Mouse (Mus musculus): Measurements from ENCODE around the gene Dclk1. TPM values are rescaled to one million over a fixed set of nuclear protein-coding genes. Genes with fewer than 3 reads are reported as not detected.

The Dclk1 gene
- polyA plus RNA-seq, 1 experiment from 2014 or later: 9.5 TPM

DNA sequence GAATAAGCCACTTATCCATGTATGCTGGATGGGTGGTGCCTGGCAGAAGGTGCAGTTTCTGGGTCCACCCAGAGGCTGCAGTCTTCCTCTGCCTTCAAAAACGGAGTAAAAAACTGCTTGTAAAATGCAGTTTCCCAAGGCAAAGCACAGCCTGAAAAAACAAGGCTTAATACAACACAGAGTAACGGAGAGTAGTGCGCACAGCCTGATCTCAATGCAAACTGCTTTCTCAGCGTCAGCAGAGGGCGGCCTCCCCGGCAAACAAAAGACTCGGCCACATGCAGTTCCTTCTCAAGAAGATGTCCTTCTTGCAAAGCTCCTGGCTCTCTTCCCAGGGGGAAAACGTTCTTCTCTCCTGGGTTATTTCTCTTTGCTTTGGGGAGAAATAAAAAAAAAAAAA lies 300.1 kb downstream of the Dclk1 start:
- Histone ChIP-seq H3K9me3 (ENCODE audit: control insufficient read depth, low read length) (no peaks in the 10 kb centered on the region), H3K36me3 (ENCODE audit: control insufficient read depth, insufficient read depth, low read length) (no peaks in the 10 kb centered on the region), H3K27ac (replicated peaks in 1 of 2; ENCODE audit: control insufficient read depth in 1 of 2, insufficient read depth in 1 of 2, low read depth in 2 of 2, low read length in 2 of 2) (no peak overlapping the region), H3K4me2 (ENCODE audit: low read length) (peak overlapping the region; percentile 50), H3K9ac (ENCODE audit: low read length) (no peak overlapping the region; the same call in 1 of the 2 replicates), H3K4me3 (ENCODE audit: control insufficient read depth in 1 of 2, insufficient read depth in 1 of 2, low read depth in 1 of 2, low read length in 2 of 2) (peak overlapping the region in 1 of 2 experiments; percentile 7; a peak in 2 of 4 replicates), H3K27me3 (ENCODE audit: control insufficient read depth, insufficient read depth, low read length) (no peaks in the 10 kb centered on the region), H3K4me1 (ENCODE audit: control insufficient read depth in 2 of 2, insufficient read depth in 2 of 2, low read length in 2 of 2) (peaks cover 16 to 19% of the 10 kb centered on the region in 2 experiments)
- 20% methylated on average over 8 of the region's 8 CpGs for WGBS
- ATAC-seq (ENCODE audit: insufficient number of reproducible peaks, insufficient read depth, low FRiP score, low read depth): no peak

DNA sequence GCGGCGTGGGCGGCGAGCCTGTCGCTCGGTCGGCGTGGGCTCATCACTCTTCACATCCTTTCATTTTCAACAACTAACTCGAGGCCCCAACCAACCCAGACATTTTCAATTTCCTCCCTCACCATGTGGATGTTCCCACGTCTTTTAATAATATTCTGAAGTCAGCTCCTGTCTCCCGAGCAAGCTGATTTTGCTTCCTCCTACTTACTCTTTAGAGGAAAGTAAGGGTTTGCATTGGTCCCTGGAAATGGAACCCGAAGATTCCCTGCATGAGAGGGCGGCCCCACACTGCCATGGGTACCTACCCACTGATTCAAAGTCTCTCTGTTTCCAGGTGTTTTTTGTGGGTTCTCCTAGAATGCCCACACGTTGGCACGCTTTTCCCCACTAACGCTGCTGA lies 300.8 kb downstream of the Dclk1 start:
- Histone ChIP-seq H3K4me2 (ENCODE audit: low read length) (peak overlapping the region; percentile 50), H3K4me3 (ENCODE audit: control insufficient read depth in 1 of 2, insufficient read depth in 1 of 2, low read depth in 1 of 2, low read length in 2 of 2) (peak overlapping the region in 1 of 2 experiments; percentile 7; a peak in 2 of 4 replicates)
- WGBS: 77% methylated on average over 16 of the region's 16 CpGs

DNA sequence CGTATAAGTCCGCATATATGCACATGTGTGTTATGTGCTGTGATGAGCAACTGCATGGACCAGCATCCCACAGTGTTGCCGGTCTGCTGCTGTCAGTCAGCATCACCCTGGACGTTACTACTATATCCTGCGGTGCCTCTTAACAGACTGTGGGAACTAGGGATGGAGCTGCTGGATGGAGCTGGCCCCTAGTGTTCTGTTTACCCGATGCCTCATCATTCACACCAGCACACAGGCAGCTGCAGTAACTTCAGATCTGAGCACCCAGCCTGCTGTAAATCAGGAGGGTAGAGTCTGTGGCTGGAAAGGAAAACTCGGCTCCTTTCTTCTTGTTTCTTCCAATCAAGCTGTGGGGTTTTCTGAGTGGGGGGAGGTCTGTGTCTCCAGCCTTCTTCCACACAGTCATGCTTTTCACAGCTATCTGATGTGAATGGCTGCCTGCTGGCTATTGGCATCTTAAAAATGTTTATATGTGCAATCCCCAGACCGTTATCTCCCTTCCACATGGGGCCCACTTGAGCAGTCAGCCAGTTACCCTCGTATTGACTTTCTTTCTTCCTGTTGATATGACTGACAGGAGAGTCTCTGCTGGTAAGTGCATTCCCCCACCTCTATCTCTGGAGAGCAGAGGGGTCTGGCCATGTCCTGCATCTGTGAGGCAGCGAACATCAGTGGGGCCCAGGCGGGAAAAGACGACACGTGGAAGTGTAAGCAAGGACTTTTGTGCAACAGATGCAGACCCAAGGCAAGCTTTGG lies 301.9 kb downstream of the Dclk1 start:
- H3K4me2 ChIP-seq (ENCODE audit: low read length): peak overlapping the region; percentile 18; the same call in 1 of the 2 replicates
- WGBS: 21% methylated on average over 13 of the region's 13 CpGs
- ATAC-seq (ENCODE audit: insufficient number of reproducible peaks, insufficient read depth, low FRiP score, low read depth): no peak; the same call in 1 of the 2 replicates

More for the DNA sequence above, 300.8 kb downstream of the Dclk1 start:
- no peak for ATAC-seq (ENCODE audit: insufficient number of reproducible peaks, insufficient read depth, low FRiP score, low read depth)
- no peaks in the 10 kb centered on the region for H3K27me3 ChIP-seq (ENCODE audit: control insufficient read depth, insufficient read depth, low read length)
- H3K9ac ChIP-seq (ENCODE audit: low read length): no peak overlapping the region
- H3K4me1 ChIP-seq (ENCODE audit: control insufficient read depth in 2 of 2, insufficient read depth in 2 of 2, low read length in 2 of 2): peaks cover 16 to 19% of the 10 kb centered on the region in 2 experiments
- H3K9me3 ChIP-seq (ENCODE audit: control insufficient read depth, low read length): no peaks in the 10 kb centered on the region
- H3K27ac ChIP-seq (replicated peaks in 1 of 2; ENCODE audit: control insufficient read depth in 1 of 2, insufficient read depth in 1 of 2, low read depth in 2 of 2, low read length in 2 of 2): no peak overlapping the region
- H3K36me3 ChIP-seq (ENCODE audit: control insufficient read depth, insufficient read depth, low read length): no peaks in the 10 kb centered on the region

DNA sequence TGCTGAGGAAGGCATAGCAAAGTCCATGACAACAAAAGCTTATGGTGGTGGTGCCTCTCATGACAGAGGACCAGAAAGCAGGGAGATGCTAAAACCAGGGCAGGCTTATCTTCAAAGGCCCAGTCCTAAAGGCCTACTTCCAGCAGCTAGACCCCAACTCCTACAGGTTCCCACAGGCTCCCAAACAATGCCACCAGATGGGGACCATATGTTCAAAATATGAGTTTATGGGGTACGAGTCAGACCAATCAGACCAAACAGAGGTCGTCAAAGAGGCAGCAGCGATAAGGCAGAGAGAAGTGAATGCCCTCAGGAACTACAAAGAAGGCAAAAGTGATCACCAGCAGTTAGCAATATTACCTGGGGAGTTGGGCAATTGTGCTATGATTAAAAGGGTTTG lies 303.1 kb downstream of the Dclk1 start:
- no peaks in the 10 kb centered on the region for H3K36me3 ChIP-seq (ENCODE audit: control insufficient read depth, insufficient read depth, low read length)
- H3K9me3 ChIP-seq (ENCODE audit: control insufficient read depth, low read length): no peaks in the 10 kb centered on the region
- no peak for ATAC-seq (ENCODE audit: insufficient number of reproducible peaks, insufficient read depth, low FRiP score, low read depth)
- peaks cover 12% of the 10 kb centered on the region in 2 experiments for H3K4me1 ChIP-seq (ENCODE audit: control insufficient read depth in 2 of 2, insufficient read depth in 2 of 2, low read length in 2 of 2)
- 78% methylated on average over 3 of the region's 3 CpGs for WGBS
- no peak overlapping the region for H3K9ac ChIP-seq (ENCODE audit: low read length)
- no peaks in the 10 kb centered on the region for H3K27me3 ChIP-seq (ENCODE audit: control insufficient read depth, insufficient read depth, low read length)
- no peak overlapping the region for H3K4me3 ChIP-seq (ENCODE audit: control insufficient read depth in 1 of 2, insufficient read depth in 1 of 2, low read depth in 1 of 2, low read length in 2 of 2)
- no peak overlapping the region for H3K4me2 ChIP-seq (ENCODE audit: low read length)
- no peak overlapping the region for H3K27ac ChIP-seq (replicated peaks in 1 of 2; ENCODE audit: control insufficient read depth in 1 of 2, insufficient read depth in 1 of 2, low read depth in 2 of 2, low read length in 2 of 2)

More for the DNA sequence above, 301.9 kb downstream of the Dclk1 start:
- no peaks in the 10 kb centered on the region for H3K9me3 ChIP-seq (ENCODE audit: control insufficient read depth, low read length)
- H3K27me3 ChIP-seq (ENCODE audit: control insufficient read depth, insufficient read depth, low read length): no peaks in the 10 kb centered on the region
- H3K9ac ChIP-seq (ENCODE audit: low read length): no peak overlapping the region
- peaks cover 16 to 19% of the 10 kb centered on the region in 2 experiments for H3K4me1 ChIP-seq (ENCODE audit: control insufficient read depth in 2 of 2, insufficient read depth in 2 of 2, low read length in 2 of 2)
- H3K36me3 ChIP-seq (ENCODE audit: control insufficient read depth, insufficient read depth, low read length): no peaks in the 10 kb centered on the region
- no peak overlapping the region for H3K27ac ChIP-seq (replicated peaks in 1 of 2; ENCODE audit: control insufficient read depth in 1 of 2, insufficient read depth in 1 of 2, low read depth in 2 of 2, low read length in 2 of 2)
- H3K4me3 ChIP-seq (ENCODE audit: control insufficient read depth in 1 of 2, insufficient read depth in 1 of 2, low read depth in 1 of 2, low read length in 2 of 2): no peak overlapping the region

DNA sequence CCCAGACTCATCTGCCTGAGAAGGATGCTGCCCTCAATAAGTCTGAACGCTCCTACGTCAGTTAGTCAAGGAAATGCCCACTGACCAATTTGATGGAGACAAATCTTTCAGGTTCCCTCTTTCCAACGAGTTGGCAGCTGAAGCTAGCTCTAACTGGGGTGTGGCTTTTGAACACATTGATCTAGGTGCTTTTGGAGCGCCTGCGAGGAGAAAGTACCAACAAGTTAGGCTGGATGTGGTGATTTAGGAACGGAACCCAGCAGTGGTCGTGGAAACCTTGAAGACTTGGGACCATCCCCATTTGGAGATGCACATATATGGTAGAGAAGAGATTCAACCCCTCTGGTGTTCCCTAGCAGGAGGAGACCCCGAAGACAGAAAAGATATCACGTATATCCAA lies 303.8 kb downstream of the Dclk1 start:
- Histone ChIP-seq H3K4me2 (ENCODE audit: low read length) (no peak overlapping the region), H3K4me3 (ENCODE audit: control insufficient read depth in 1 of 2, insufficient read depth in 1 of 2, low read depth in 1 of 2, low read length in 2 of 2) (no peak overlapping the region), H3K9me3 (ENCODE audit: control insufficient read depth, low read length) (no peaks in the 10 kb centered on the region), H3K27me3 (ENCODE audit: control insufficient read depth, insufficient read depth, low read length) (no peaks in the 10 kb centered on the region), H3K36me3 (ENCODE audit: control insufficient read depth, insufficient read depth, low read length) (no peaks in the 10 kb centered on the region), H3K4me1 (ENCODE audit: control insufficient read depth in 2 of 2, insufficient read depth in 2 of 2, low read length in 2 of 2) (peaks cover 12% of the 10 kb centered on the region in 2 experiments), H3K27ac (replicated peaks in 1 of 2; ENCODE audit: control insufficient read depth in 1 of 2, insufficient read depth in 1 of 2, low read depth in 2 of 2, low read length in 2 of 2) (no peak overlapping the region), H3K9ac (ENCODE audit: low read length) (no peak overlapping the region)
- WGBS: 92% methylated on average over 9 of the region's 9 CpGs
- no peak for ATAC-seq (ENCODE audit: insufficient number of reproducible peaks, insufficient read depth, low FRiP score, low read depth)

DNA sequence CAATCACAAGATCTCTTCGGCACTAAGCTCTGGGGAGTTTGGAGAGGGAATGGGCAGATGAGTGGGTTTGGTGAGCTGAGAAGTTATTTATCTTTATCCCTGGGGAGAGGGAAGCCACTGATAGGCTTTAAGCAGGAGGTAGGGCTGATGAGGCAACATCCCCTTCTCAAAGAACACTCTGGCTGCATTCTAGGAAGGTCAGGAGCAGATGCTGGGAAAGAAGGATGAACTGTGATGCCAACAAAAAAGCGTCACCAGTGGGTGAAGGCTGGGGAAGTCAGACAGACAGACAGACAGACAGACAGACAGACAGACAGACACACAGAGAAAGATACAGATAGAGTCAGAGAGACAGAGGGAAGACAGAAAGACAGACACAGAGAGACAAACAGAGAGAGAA lies 304.9 kb downstream of the Dclk1 start:
- Histone ChIP-seq H3K27me3 (ENCODE audit: control insufficient read depth, insufficient read depth, low read length) (no peaks in the 10 kb centered on the region), H3K9ac (ENCODE audit: low read length) (no peak overlapping the region), H3K4me2 (ENCODE audit: low read length) (no peak overlapping the region), H3K4me3 (ENCODE audit: control insufficient read depth in 1 of 2, insufficient read depth in 1 of 2, low read depth in 1 of 2, low read length in 2 of 2) (no peak overlapping the region), H3K4me1 (ENCODE audit: control insufficient read depth in 2 of 2, insufficient read depth in 2 of 2, low read length in 2 of 2) (peaks cover 12% of the 10 kb centered on the region in 2 experiments), H3K27ac (replicated peaks in 1 of 2; ENCODE audit: control insufficient read depth in 1 of 2, insufficient read depth in 1 of 2, low read depth in 2 of 2, low read length in 2 of 2) (no peak overlapping the region), H3K36me3 (ENCODE audit: control insufficient read depth, insufficient read depth, low read length) (no peaks in the 10 kb centered on the region), H3K9me3 (ENCODE audit: control insufficient read depth, low read length) (no peaks in the 10 kb centered on the region)
- 51% methylated on average over 2 of the region's 2 CpGs for WGBS
- no peak for ATAC-seq (ENCODE audit: insufficient number of reproducible peaks, insufficient read depth, low FRiP score, low read depth)

DNA sequence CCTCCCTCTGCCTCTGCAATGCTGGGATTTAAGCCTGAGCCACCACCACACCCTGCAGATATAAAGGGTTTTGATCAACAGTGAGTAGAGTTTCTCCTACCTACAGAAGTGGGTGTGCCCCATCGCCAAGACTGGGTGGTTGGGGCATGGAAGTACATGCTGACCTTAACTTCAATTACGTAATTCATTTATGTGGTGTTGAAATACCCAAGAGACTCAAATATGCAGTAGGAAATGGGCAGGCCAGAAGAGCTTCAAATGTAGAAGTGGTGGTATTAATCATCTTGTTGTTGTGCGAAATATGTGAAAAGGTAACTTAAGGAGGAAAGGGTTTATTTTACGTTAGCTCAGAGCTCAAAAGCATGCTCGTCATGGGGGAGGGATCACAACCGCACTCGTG lies 307.2 kb downstream of the Dclk1 start:
- Histone ChIP-seq H3K27me3 (ENCODE audit: control insufficient read depth, insufficient read depth, low read length) (no peaks in the 10 kb centered on the region), H3K9me3 (ENCODE audit: control insufficient read depth, low read length) (no peaks in the 10 kb centered on the region), H3K4me2 (ENCODE audit: low read length) (no peak overlapping the region), H3K4me3 (ENCODE audit: control insufficient read depth in 1 of 2, insufficient read depth in 1 of 2, low read depth in 1 of 2, low read length in 2 of 2) (no peak overlapping the region), H3K4me1 (ENCODE audit: control insufficient read depth in 2 of 2, insufficient read depth in 2 of 2, low read length in 2 of 2) (peaks cover under 1 to 3% of the 10 kb centered on the region in 2 experiments), H3K27ac (replicated peaks in 1 of 2; ENCODE audit: control insufficient read depth in 1 of 2, insufficient read depth in 1 of 2, low read depth in 2 of 2, low read length in 2 of 2) (no peak overlapping the region), H3K9ac (ENCODE audit: low read length) (no peak overlapping the region), H3K36me3 (ENCODE audit: control insufficient read depth, insufficient read depth, low read length) (no peaks in the 10 kb centered on the region)
- ATAC-seq (ENCODE audit: insufficient number of reproducible peaks, insufficient read depth, low FRiP score, low read depth): no peak
- 92% methylated on average over 7 of the region's 7 CpGs for WGBS
